Mouse (Mus musculus): Measurements from ENCODE around the gene Sytl1. TPM values are rescaled to one million over a fixed set of nuclear protein-coding genes. Genes with fewer than 3 reads are reported as not detected.
A peak's percentile ranks its signal among the peaks of the same experiment; 100 is the strongest.

The Sytl1 gene
- polyA plus RNA-seq, 1 experiment: 3.4 TPM

- H3K36me3 ChIP-seq (ENCODE audit: control insufficient read depth, insufficient read depth): no peaks in the 10 kb centered on the region
- H3K79me2 ChIP-seq (ENCODE audit: control insufficient read depth, insufficient read depth): no peaks in the 10 kb centered on the region
- no peaks in the 10 kb centered on the region for H3K27me3 ChIP-seq (ENCODE audit: control insufficient read depth, insufficient read depth, insufficient read length)
- H3K4me3 ChIP-seq: peak within 1 kb of the TSS; percentile 18
- TF ChIP-seq POLR2A (IDR thresholded peaks at IDR 0.05; ENCODE audit: insufficient read length, low read depth) (no peak), MYOG (IDR thresholded peaks at IDR 0.05; ENCODE audit: control insufficient read depth in 1 of 3, insufficient read depth in 1 of 3, insufficient read length in 2 of 3, low read depth in 2 of 3) (no peak), CEBPB (IDR thresholded peaks at IDR 0.05; ENCODE audit: insufficient read depth, poor library complexity, severe bottlenecking) (no peak), TCF3 (IDR thresholded peaks at IDR 0.05; ENCODE audit: insufficient read length, low read depth) (no peak), TCF12 (IDR thresholded peaks at IDR 0.05; ENCODE audit: insufficient read depth, poor library complexity, severe bottlenecking) (no peak), E2F4 (IDR thresholded peaks at IDR 0.05; ENCODE audit: insufficient read depth) (no peak)
- H3K4me2 ChIP-seq (ENCODE audit: low read depth): peak within 1 kb of the TSS; percentile 92
- H3ac ChIP-seq (ENCODE audit: control insufficient read depth, insufficient read length): peak within 1 kb of the TSS; percentile 24
Measured at GRCm38 (mm10) chr4:133211751-133212561, 51.0 kb downstream of the Sytl1 start, which contains the start of the genes Cd164l2 and Gpr3. TSS of gene Cd164l2 (plus strand) at chr4:133212131. TSS of gene Gpr3 (minus strand) at chr4:133212536.

GRCm38 (mm10) chr4:133210788-133211390 is 52.0 kb downstream of the Sytl1 start:
- H3K27me3 ChIP-seq (ENCODE audit: control insufficient read depth, insufficient read depth, insufficient read length): no peaks in the 10 kb centered on the region
- H3K4me3 ChIP-seq: no peak overlapping the region
- TF ChIP-seq TCF3 (IDR thresholded peaks at IDR 0.05; ENCODE audit: insufficient read length, low read depth) (no peak), USF1 (IDR thresholded peaks at IDR 0.05; ENCODE audit: low read depth) (no peak), POLR2A (IDR thresholded peaks at IDR 0.05; ENCODE audit: insufficient read length, low read depth) (no peak), SRF (IDR thresholded peaks at IDR 0.05; ENCODE audit: control insufficient read depth, insufficient read length, low read depth) (no peak)
- H3K36me3 ChIP-seq (ENCODE audit: control insufficient read depth, insufficient read depth): no peaks in the 10 kb centered on the region
- H3K79me2 ChIP-seq (ENCODE audit: control insufficient read depth, insufficient read depth): no peaks in the 10 kb centered on the region
- H3K4me2 ChIP-seq (ENCODE audit: low read depth): no peak overlapping the region
- no peak overlapping the region for H3ac ChIP-seq (ENCODE audit: control insufficient read depth, insufficient read length)

- H3K79me2 ChIP-seq (ENCODE audit: control insufficient read depth, insufficient read depth): no peaks in the 10 kb centered on the region
- H3K36me3 ChIP-seq (ENCODE audit: control insufficient read depth, insufficient read depth): no peaks in the 10 kb centered on the region
- no peak overlapping the region for H3K4me3 ChIP-seq
- no peaks in the 10 kb centered on the region for H3K27me3 ChIP-seq (ENCODE audit: control insufficient read depth, insufficient read depth, insufficient read length)
- peak in 1 of 3 experiments; percentile 30 for TF ChIP-seq MYOD1 (IDR thresholded peaks at IDR 0.05; ENCODE audit: control insufficient read depth in 1 of 3, insufficient read length in 2 of 3, low read depth in 2 of 3)
- TF ChIP-seq POLR2AphosphoS2 (IDR thresholded peaks at IDR 0.05; ENCODE audit: insufficient read length, low read depth): no peak
- no peak for TF ChIP-seq MYOG (IDR thresholded peaks at IDR 0.05; ENCODE audit: control insufficient read depth in 1 of 3, insufficient read depth in 1 of 3, insufficient read length in 2 of 3, low read depth in 2 of 3)
- no peak for TF ChIP-seq TCF3 (IDR thresholded peaks at IDR 0.05; ENCODE audit: insufficient read length, low read depth)
- no peak overlapping the region for H3K4me2 ChIP-seq (ENCODE audit: low read depth)
- H3ac ChIP-seq (ENCODE audit: control insufficient read depth, insufficient read length): no peak overlapping the region
Measured at GRCm38 (mm10) chr4:133210023-133210787, 52.7 kb downstream of the Sytl1 start.

GRCm38 (mm10) chr4:133209366-133209765 is 53.5 kb downstream of the Sytl1 start:
- Histone ChIP-seq H3ac (ENCODE audit: control insufficient read depth, insufficient read length) (no peak overlapping the region), H3K4me3 (no peak overlapping the region), H3K79me2 (ENCODE audit: control insufficient read depth, insufficient read depth) (no peaks in the 10 kb centered on the region), H3K27me3 (ENCODE audit: control insufficient read depth, insufficient read depth, insufficient read length) (no peaks in the 10 kb centered on the region), H3K4me2 (ENCODE audit: low read depth) (no peak overlapping the region), H3K36me3 (ENCODE audit: control insufficient read depth, insufficient read depth) (no peaks in the 10 kb centered on the region)
- TF ChIP-seq MAX (IDR thresholded peaks at IDR 0.05; ENCODE audit: low read depth): no peak
- no peak for TF ChIP-seq SRF (IDR thresholded peaks at IDR 0.05; ENCODE audit: control insufficient read depth, insufficient read length, low read depth)
- no peak for TF ChIP-seq POLR2AphosphoS2 (IDR thresholded peaks at IDR 0.05; ENCODE audit: insufficient read length, low read depth)
- no peak for TF ChIP-seq CEBPB (IDR thresholded peaks at IDR 0.05; ENCODE audit: insufficient read depth, poor library complexity, severe bottlenecking)
- TF ChIP-seq MYOD1 (IDR thresholded peaks at IDR 0.05; ENCODE audit: control insufficient read depth in 1 of 3, insufficient read length in 2 of 3, low read depth in 2 of 3): no peak
- TF ChIP-seq E2F4 (IDR thresholded peaks at IDR 0.05; ENCODE audit: insufficient read depth): no peak
- TF ChIP-seq MYOG (IDR thresholded peaks at IDR 0.05; ENCODE audit: control insufficient read depth in 1 of 3, insufficient read depth in 1 of 3, insufficient read length in 2 of 3, low read depth in 2 of 3): no peak
- TF ChIP-seq REST (IDR thresholded peaks at IDR 0.05; ENCODE audit: insufficient read depth, insufficient read length): no peak
- no peak for TF ChIP-seq TCF3 (IDR thresholded peaks at IDR 0.05; ENCODE audit: insufficient read length, low read depth)
- TF ChIP-seq POLR2A (IDR thresholded peaks at IDR 0.05; ENCODE audit: insufficient read length, low read depth): no peak

- no peaks in the 10 kb centered on the region for H3K36me3 ChIP-seq (ENCODE audit: control insufficient read depth, insufficient read depth)
- H3K27me3 ChIP-seq (ENCODE audit: control insufficient read depth, insufficient read depth, insufficient read length): no peaks in the 10 kb centered on the region
- H3K4me3 ChIP-seq: no peak overlapping the region
- no peak overlapping the region for H3ac ChIP-seq (ENCODE audit: control insufficient read depth, insufficient read length)
- no peak overlapping the region for H3K4me2 ChIP-seq (ENCODE audit: low read depth)
- no peaks in the 10 kb centered on the region for H3K79me2 ChIP-seq (ENCODE audit: control insufficient read depth, insufficient read depth)
- TF ChIP-seq SRF (IDR thresholded peaks at IDR 0.05; ENCODE audit: control insufficient read depth, insufficient read length, low read depth) (no peak), TCF3 (IDR thresholded peaks at IDR 0.05; ENCODE audit: insufficient read length, low read depth) (no peak), MAX (IDR thresholded peaks at IDR 0.05; ENCODE audit: low read depth) (no peak), POLR2AphosphoS2 (IDR thresholded peaks at IDR 0.05; ENCODE audit: insufficient read length, low read depth) (peak; percentile 48), USF1 (IDR thresholded peaks at IDR 0.05; ENCODE audit: low read depth) (no peak)
Measured at GRCm38 (mm10) chr4:133204379-133204778, 58.5 kb downstream of the Sytl1 start.
